Mouse (Mus musculus): ENCODE measurements around the gene Large2. TPM values are rescaled to one million over a fixed set of nuclear protein-coding genes. Genes with fewer than 3 reads are reported as not detected.
A peak's percentile ranks its signal among the peaks of the same experiment; 100 is the strongest.
"Not testable (repeated sequence)": the region's sequence is repeated elsewhere in the genome, so short reads cannot be mapped to it uniquely, and the experiment has no call there.

Gene Large2
- polyA plus RNA-seq, 1 experiment from 2014 or later = 2.7 TPM

- Histone ChIP-seq H3K4me1 (ENCODE audit: insufficient read depth) (no peaks in the 10 kb centered on the region), H3K4me3 (ENCODE audit: low read depth, low read length) (peak within 1 kb of the TSS; percentile 31; the same call in 1 of the 2 replicates), H3K9ac (replicated peaks) (peak within 1 kb of the TSS; percentile 12; the same call in 1 of the 2 replicates), H3K9me3 (ENCODE audit: low read length) (no peaks in the 10 kb centered on the region), H3K27ac (ENCODE audit: low read depth) (no peak within 1 kb of the TSS), H3K27me3 (ENCODE audit: insufficient read depth, low read length) (peaks cover 8% of the 10 kb centered on the region), H3K4me2 (ENCODE audit: low read depth, low read length) (peak within 1 kb of the TSS; percentile 73), H3K36me3 (replicated peaks; ENCODE audit: insufficient read depth, low read length) (peaks cover 18% of the 10 kb centered on the region)
- peak; percentile 48; the same call in 1 of the 2 replicates for ATAC-seq
- 2% methylated on average over 38 of the region's 59 CpGs for WGBS (ENCODE audit: insufficient replicate concordance)
- DNase-seq = peak; percentile 37
- TF ChIP-seq EP300 (IDR thresholded peaks at IDR 0.05; ENCODE audit: low read depth) = no peak
- no peak for TF ChIP-seq CTCF (IDR thresholded peaks at IDR 0.05; ENCODE audit: low read depth)
Observed at GRCm38 (mm10) chr2:92401091-92401561, 26.5 kb upstream of the Large2 start, which contains the start of gene Mapk8ip1. TSS of gene Mapk8ip1 (minus strand) at chr2:92401263.

DNA sequence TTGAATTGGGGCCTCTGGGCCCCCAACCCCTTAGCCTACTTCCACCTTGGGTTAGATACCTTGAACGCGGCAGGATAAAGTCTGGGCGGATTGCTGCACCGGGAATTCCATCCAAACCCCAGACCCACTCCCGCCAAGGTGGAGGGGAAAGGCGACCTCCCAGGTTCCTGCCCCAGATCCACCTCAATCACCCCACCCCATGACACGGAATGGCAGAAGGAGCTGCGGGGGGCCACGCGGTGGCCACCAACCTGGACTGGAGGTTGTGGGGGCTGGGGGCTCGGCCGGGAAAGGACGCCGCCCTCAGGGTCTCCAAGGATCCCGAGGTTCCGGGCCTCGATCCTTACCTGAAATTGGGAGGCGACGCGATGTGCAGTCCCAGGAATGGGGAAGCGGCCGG, 26.0 kb upstream of the Large2 start:
- Histone ChIP-seq H3K4me1 (ENCODE audit: insufficient read depth) (no peaks in the 10 kb centered on the region), H3K27ac (ENCODE audit: low read depth) (no peak overlapping the region), H3K9me3 (ENCODE audit: low read length) (no peaks in the 10 kb centered on the region), H3K4me3 (ENCODE audit: low read depth, low read length) (peak overlapping the region; percentile 31; the same call in 1 of the 2 replicates), H3K4me2 (ENCODE audit: low read depth, low read length) (peak overlapping the region; percentile 73), H3K27me3 (ENCODE audit: insufficient read depth, low read length) (peaks cover 8% of the 10 kb centered on the region), H3K36me3 (replicated peaks; ENCODE audit: insufficient read depth, low read length) (peaks cover 14% of the 10 kb centered on the region), H3K9ac (replicated peaks) (peak overlapping the region; percentile 12; the same call in 1 of the 2 replicates)
- WGBS (ENCODE audit: insufficient replicate concordance) = 8% methylated on average over 19 of the region's 22 CpGs
- no peak for ATAC-seq
- TF ChIP-seq EP300 (IDR thresholded peaks at IDR 0.05; ENCODE audit: low read depth) (no peak), CTCF (IDR thresholded peaks at IDR 0.05; ENCODE audit: low read depth) (no peak)
- DNase-seq = no peak

- H3K4me2 ChIP-seq (ENCODE audit: low read depth, low read length); H3K4me3 ChIP-seq (ENCODE audit: low read depth, low read length); DNase-seq; H3K36me3 ChIP-seq (replicated peaks; ENCODE audit: insufficient read depth, low read length); H3K27ac ChIP-seq (ENCODE audit: low read depth); ATAC-seq; H3K9me3 ChIP-seq (ENCODE audit: low read length); H3K4me1 ChIP-seq (ENCODE audit: insufficient read depth); H3K9ac ChIP-seq (replicated peaks); H3K27me3 ChIP-seq (ENCODE audit: insufficient read depth, low read length): not testable (repeated sequence)
- WGBS (ENCODE audit: insufficient replicate concordance) = 81% methylated on average over 3 of the region's 4 CpGs
Observed at GRCm38 (mm10) chr2:92399877-92400276, 25.2 kb upstream of the Large2 start.

DNA sequence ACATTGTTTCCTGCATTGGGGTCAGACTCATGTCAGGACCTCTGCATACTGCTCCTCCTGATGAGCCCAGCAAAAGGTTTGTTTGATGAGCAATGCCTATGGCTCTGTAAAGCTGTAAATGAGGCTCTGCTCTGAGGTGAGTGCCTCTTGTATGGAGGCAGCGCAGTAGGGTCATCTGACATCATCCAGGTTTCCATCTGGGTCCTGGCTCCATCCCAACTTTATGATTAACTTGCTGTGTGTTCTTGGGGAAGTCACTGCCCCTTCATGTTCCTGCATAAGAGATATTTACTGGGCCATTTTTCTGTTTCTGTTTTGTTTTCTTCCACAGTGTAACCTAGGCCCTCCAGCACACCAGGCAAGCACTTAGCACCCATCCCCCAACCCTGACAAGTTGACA, 22.8 kb upstream of the Large2 start:
- Histone ChIP-seq H3K27ac (ENCODE audit: low read depth) (no peak overlapping the region), H3K9me3 (ENCODE audit: low read length) (no peaks in the 10 kb centered on the region), H3K4me1 (ENCODE audit: insufficient read depth) (no peaks in the 10 kb centered on the region), H3K36me3 (replicated peaks; ENCODE audit: insufficient read depth, low read length) (no peaks in the 10 kb centered on the region), H3K4me2 (ENCODE audit: low read depth, low read length) (no peak overlapping the region), H3K27me3 (ENCODE audit: insufficient read depth, low read length) (peaks cover 19% of the 10 kb centered on the region), H3K9ac (replicated peaks) (no peak overlapping the region), H3K4me3 (ENCODE audit: low read depth, low read length) (no peak overlapping the region)
- ATAC-seq = no peak
- no peak for DNase-seq
- no peak for TF ChIP-seq EP300 (IDR thresholded peaks at IDR 0.05; ENCODE audit: low read depth)
- TF ChIP-seq CTCF (IDR thresholded peaks at IDR 0.05; ENCODE audit: low read depth) = no peak
- 75% methylated on average over 1 of the region's 1 CpGs for WGBS (ENCODE audit: insufficient replicate concordance)

DNA sequence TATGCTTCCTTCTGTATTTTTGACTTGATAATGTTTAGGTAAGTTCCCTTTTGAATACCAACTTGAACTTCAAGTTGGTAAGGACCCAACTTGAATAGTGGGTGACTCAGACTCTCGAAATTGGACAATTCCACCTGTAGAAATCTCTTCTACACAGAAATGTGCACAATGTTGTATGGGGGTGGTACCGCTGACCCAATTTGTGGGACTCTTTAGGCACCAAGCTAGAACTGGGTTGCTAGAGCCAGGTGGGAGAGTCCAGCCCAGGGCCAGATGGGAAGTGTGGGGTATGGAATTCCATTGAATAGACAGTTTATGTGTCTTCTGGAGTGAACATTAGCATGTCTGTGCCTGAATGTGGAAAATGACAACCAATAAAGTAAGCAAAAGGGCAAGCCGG, 20.9 kb upstream of the Large2 start:
- H3K36me3 ChIP-seq (replicated peaks; ENCODE audit: insufficient read depth, low read length) = no peaks in the 10 kb centered on the region
- H3K4me3 ChIP-seq (ENCODE audit: low read depth, low read length) = no peak overlapping the region
- H3K27me3 ChIP-seq (ENCODE audit: insufficient read depth, low read length) = peaks cover 21% of the 10 kb centered on the region
- no peaks in the 10 kb centered on the region for H3K9me3 ChIP-seq (ENCODE audit: low read length)
- ATAC-seq = no peak
- H3K4me2 ChIP-seq (ENCODE audit: low read depth, low read length) = no peak overlapping the region
- peaks cover 2% of the 10 kb centered on the region; the same call in 1 of the 2 replicates for H3K4me1 ChIP-seq (ENCODE audit: insufficient read depth)
- no peak for DNase-seq
- no peak overlapping the region for H3K9ac ChIP-seq (replicated peaks)
- no peak for TF ChIP-seq CTCF (IDR thresholded peaks at IDR 0.05; ENCODE audit: low read depth)
- TF ChIP-seq EP300 (IDR thresholded peaks at IDR 0.05; ENCODE audit: low read depth) = no peak
- no peak overlapping the region for H3K27ac ChIP-seq (ENCODE audit: low read depth)
- 75% methylated on average over 3 of the region's 3 CpGs for WGBS (ENCODE audit: insufficient replicate concordance)

- Histone ChIP-seq H3K36me3 (replicated peaks; ENCODE audit: insufficient read depth, low read length) (no peaks in the 10 kb centered on the region), H3K27me3 (ENCODE audit: insufficient read depth, low read length) (peaks cover 39% of the 10 kb centered on the region), H3K4me1 (ENCODE audit: insufficient read depth) (peaks cover 15% of the 10 kb centered on the region; the same call in 1 of the 2 replicates), H3K9me3 (ENCODE audit: low read length) (no peaks in the 10 kb centered on the region), H3K4me2 (ENCODE audit: low read depth, low read length) (peak overlapping the region; percentile 57), H3K4me3 (ENCODE audit: low read depth, low read length) (peak overlapping the region; percentile 21), H3K9ac (replicated peaks) (peak overlapping the region; percentile 40; the same call in 1 of the 2 replicates), H3K27ac (ENCODE audit: low read depth) (0 out of 2 replicates have a peak overlapping the region, but pooled peaks have one; percentile 5)
- WGBS (ENCODE audit: insufficient replicate concordance) = 8% methylated on average over 26 of the region's 26 CpGs
- DNase-seq (peak; percentile 69), ATAC-seq (peak; percentile 71)
- TF ChIP-seq CTCF (IDR thresholded peaks at IDR 0.05; ENCODE audit: low read depth) = no peak
- TF ChIP-seq EP300 (IDR thresholded peaks at IDR 0.05; ENCODE audit: low read depth) = no peak
Observed at GRCm38 (mm10) chr2:92392318-92393264, 17.9 kb upstream of the Large2 start.
